Mouse (Mus musculus) limb, embryonic 12.5 days (tissue): ENCODE measurements around the gene Tubb2a. TPM values are rescaled to one million over a fixed set of nuclear protein-coding genes. Genes with fewer than 3 reads are reported as not detected.
"Not testable (repeated sequence)": the region's sequence is repeated elsewhere in the genome, so short reads cannot be mapped to it uniquely, and the experiment has no call there.

Experiments used
- ATAC-seq: fragments of 200-750 bp; cut with Nextera tagmentation; 2 replicates; pipeline ENCODE4 v1.8.0; 2017; ENCODE audit warnings: low read depth, moderate TSS enrichment; ENCODE audit not compliant: insufficient number of reproducible peaks, insufficient read depth, low FRiP score, low TSS enrichment
- H3K27ac ChIP-seq: fragments of 300-500 bp; sonication (generic); 2 replicates; pipeline ENCODE4 v1.5.1; 2016; ENCODE audit warnings: mild to moderate bottlenecking, moderate library complexity
- H3K27me3 ChIP-seq: fragments of 300-500 bp; sonication (generic); 2 replicates; pipeline ENCODE4 v1.6.1; 2016; ENCODE audit warnings: mild to moderate bottlenecking, moderate library complexity
- H3K36me3 ChIP-seq: fragments of 300-500 bp; sonication (generic); 2 replicates; pipeline ENCODE4 v1.6.1; 2016; ENCODE audit warnings: mild to moderate bottlenecking, moderate library complexity
- H3K4me1 ChIP-seq: fragments of 300-500 bp; sonication (generic); replicated peaks from 2 replicates; pipeline ENCODE4 v1.6.1; 2016
- H3K4me2 ChIP-seq: fragments of 300-500 bp; sonication (generic); 2 replicates; pipeline ENCODE4 v1.6.1; 2016; ENCODE audit warnings: mild to moderate bottlenecking, moderate library complexity
- H3K4me3 ChIP-seq: fragments of 300-500 bp; sonication (generic); replicated peaks from 2 replicates; pipeline ENCODE4 v1.5.1; 2016; ENCODE audit warnings: mild to moderate bottlenecking
- H3K9ac ChIP-seq: fragments of 300-500 bp; sonication (generic); replicated peaks from 2 replicates; pipeline ENCODE4 v1.6.1; 2016; ENCODE audit warnings: mild to moderate bottlenecking, moderate library complexity
- H3K9me3 ChIP-seq: fragments of 300-500 bp; sonication (generic); 2 replicates; pipeline ENCODE4 v1.6.1; 2016; ENCODE audit warnings: mild to moderate bottlenecking, moderate library complexity
- WGBS: fragments of 180-500 bp; shearing (Covaris S2); methylation state at CpG from one replicate; pipeline ENCODE4 v1.1.7; 2016; 5-methylcytosine and 5-hydroxymethylcytosine counted together
- polyA plus RNA-seq: library from polyadenylated mRNA; unstranded; fragments of >200 nt; fragmentation: Nextera tagmentation; extraction: Ambion mirVana; gene quantifications from 2 replicates; pipeline ENCODE4 v1.2.1, GENCODE M21; 2016

The Tubb2a gene
- polyA plus RNA-seq, 1 experiment from 2014 or later, result 79.8 TPM

GRCm38 (mm10) chr13:34074441-34074840 lies 3.4 kb downstream of the Tubb2a start:
- H3K4me1 ChIP-seq, result peaks cover 24% of the 10 kb centered on the region
- peaks cover 13% of the 10 kb centered on the region; the same call in 1 of the 2 replicates for H3K36me3 ChIP-seq
- H3K4me3 ChIP-seq, ATAC-seq, H3K9ac ChIP-seq, H3K4me2 ChIP-seq, H3K27me3 ChIP-seq, H3K9me3 ChIP-seq, H3K27ac ChIP-seq: not testable (repeated sequence)
- 91% methylated on average over 11 of the region's 17 CpGs for WGBS

GRCm38 (mm10) chr13:34072847-34073246 lies 5.0 kb downstream of the Tubb2a start:
- no peaks in the 10 kb centered on the region for H3K9me3 ChIP-seq
- no peak overlapping the region for H3K4me3 ChIP-seq
- H3K27me3 ChIP-seq, result no peaks in the 10 kb centered on the region
- peaks cover 16% of the 10 kb centered on the region; the same call in 1 of the 2 replicates for H3K36me3 ChIP-seq
- ATAC-seq, result no peak
- peaks cover 18% of the 10 kb centered on the region for H3K4me1 ChIP-seq
- H3K4me2 ChIP-seq, result no peak overlapping the region
- H3K27ac ChIP-seq, result no peak overlapping the region
- 80% methylated on average over 3 of the region's 3 CpGs for WGBS
- no peak overlapping the region for H3K9ac ChIP-seq

GRCm38 (mm10) chr13:34071836-34072235 lies 6.0 kb downstream of the Tubb2a start:
- no peak for ATAC-seq
- WGBS, result 83% methylated on average over 6 of the region's 6 CpGs
- peaks cover 21% of the 10 kb centered on the region; the same call in 1 of the 2 replicates for H3K36me3 ChIP-seq
- no peak overlapping the region for H3K4me2 ChIP-seq
- no peaks in the 10 kb centered on the region for H3K9me3 ChIP-seq
- no peak overlapping the region for H3K27ac ChIP-seq
- no peak overlapping the region for H3K9ac ChIP-seq
- no peaks in the 10 kb centered on the region for H3K27me3 ChIP-seq
- H3K4me1 ChIP-seq, result peaks cover 14% of the 10 kb centered on the region
- H3K4me3 ChIP-seq, result no peak overlapping the region

GRCm38 (mm10) chr13:34070296-34070695 lies 7.5 kb downstream of the Tubb2a start:
- no peak overlapping the region for H3K4me3 ChIP-seq
- peaks cover 19% of the 10 kb centered on the region; the same call in 1 of the 2 replicates for H3K36me3 ChIP-seq
- 45% methylated on average over 4 of the region's 4 CpGs for WGBS
- no peaks in the 10 kb centered on the region for H3K27me3 ChIP-seq
- no peak overlapping the region for H3K9ac ChIP-seq
- H3K27ac ChIP-seq, result no peak overlapping the region
- no peaks in the 10 kb centered on the region for H3K9me3 ChIP-seq
- 0 out of 2 replicates have a peak, but pooled peaks cover 8% of the 10 kb centered on the region for H3K4me1 ChIP-seq
- no peak overlapping the region for H3K4me2 ChIP-seq
- no peak for ATAC-seq

- ATAC-seq, result no peak
- H3K27ac ChIP-seq, result no peak overlapping the region
- WGBS, result 60% methylated on average over 1 of the region's 1 CpGs
These were observed 11.5 kb downstream of the Tubb2a start for GRCm38 (mm10) chr13:34066351-34066750.

GRCm38 (mm10) chr13:34062466-34062865 lies 15.3 kb downstream of the Tubb2a start:
- no peak overlapping the region for H3K4me2 ChIP-seq
- no peak for ATAC-seq
- peaks cover 42% of the 10 kb centered on the region for H3K36me3 ChIP-seq

More at GRCm38 (mm10) chr13:34066351-34066750, 11.5 kb downstream of the Tubb2a start:
- no peaks in the 10 kb centered on the region for H3K9me3 ChIP-seq
- 0 out of 2 replicates have a peak, but pooled peaks cover 8% of the 10 kb centered on the region for H3K4me1 ChIP-seq
- H3K4me3 ChIP-seq, result no peak overlapping the region
- no peak overlapping the region for H3K4me2 ChIP-seq
- H3K9ac ChIP-seq, result no peak overlapping the region
- no peaks in the 10 kb centered on the region for H3K27me3 ChIP-seq
- peaks cover 27% of the 10 kb centered on the region for H3K36me3 ChIP-seq

GRCm38 (mm10) chr13:34060061-34060460 lies 17.7 kb downstream of the Tubb2a start:
- no peak overlapping the region for H3K27ac ChIP-seq
- H3K4me3 ChIP-seq, result no peak overlapping the region
- H3K4me1 ChIP-seq, result no peaks in the 10 kb centered on the region
- H3K9me3 ChIP-seq, result 0 out of 2 replicates have a peak, but pooled peaks cover 3% of the 10 kb centered on the region
- no peaks in the 10 kb centered on the region for H3K27me3 ChIP-seq
- no peak overlapping the region for H3K9ac ChIP-seq
- WGBS, result 89% methylated on average over 9 of the region's 9 CpGs
- H3K36me3 ChIP-seq, result peaks cover 59% of the 10 kb centered on the region
- H3K4me2 ChIP-seq, result no peak overlapping the region
- ATAC-seq, result no peak

More at GRCm38 (mm10) chr13:34062466-34062865, 15.3 kb downstream of the Tubb2a start:
- Histone ChIP-seq H3K4me3 (no peak overlapping the region), H3K9me3 (no peaks in the 10 kb centered on the region), H3K9ac (no peak overlapping the region), H3K27ac (no peak overlapping the region), H3K27me3 (no peaks in the 10 kb centered on the region), H3K4me1 (no peaks in the 10 kb centered on the region)
- 86% methylated on average over 10 of the region's 10 CpGs for WGBS

GRCm38 (mm10) chr13:34057252-34057651 lies 20.6 kb downstream of the Tubb2a start:
- H3K4me3 ChIP-seq, result no peak overlapping the region
- peaks cover 69% of the 10 kb centered on the region for H3K36me3 ChIP-seq

GRCm38 (mm10) chr13:34054983-34055382 lies 22.8 kb downstream of the Tubb2a start:
- ATAC-seq, result no peak
- 0 out of 2 replicates have a peak, but pooled peaks cover 3% of the 10 kb centered on the region for H3K9me3 ChIP-seq
- no peaks in the 10 kb centered on the region for H3K4me1 ChIP-seq
- WGBS, result 89% methylated on average over 3 of the region's 3 CpGs
- peaks cover 81% of the 10 kb centered on the region for H3K36me3 ChIP-seq
- no peaks in the 10 kb centered on the region for H3K27me3 ChIP-seq
- H3K27ac ChIP-seq, result no peak overlapping the region
- H3K9ac ChIP-seq, result no peak overlapping the region
- H3K4me3 ChIP-seq, result no peak overlapping the region
- no peak overlapping the region for H3K4me2 ChIP-seq

More at GRCm38 (mm10) chr13:34057252-34057651, 20.6 kb downstream of the Tubb2a start:
- Histone ChIP-seq H3K9me3 (0 out of 2 replicates have a peak, but pooled peaks cover 3% of the 10 kb centered on the region), H3K27me3 (no peaks in the 10 kb centered on the region), H3K9ac (no peak overlapping the region), H3K27ac (no peak overlapping the region), H3K4me2 (no peak overlapping the region), H3K4me1 (no peaks in the 10 kb centered on the region)
- no peak for ATAC-seq
- 86% methylated on average over 1 of the region's 1 CpGs for WGBS

- 67% methylated on average over 4 of the region's 4 CpGs for WGBS
- Histone ChIP-seq H3K9ac (no peak overlapping the region), H3K27me3 (no peaks in the 10 kb centered on the region), H3K27ac (no peak overlapping the region), H3K4me1 (no peaks in the 10 kb centered on the region), H3K4me2 (no peak overlapping the region), H3K36me3 (peaks cover 82% of the 10 kb centered on the region), H3K9me3 (0 out of 2 replicates have a peak, but pooled peaks cover 3% of the 10 kb centered on the region), H3K4me3 (no peak overlapping the region)
- no peak for ATAC-seq
These were observed 23.4 kb downstream of the Tubb2a start for GRCm38 (mm10) chr13:34054391-34054790.

- 80% methylated on average over 13 of the region's 13 CpGs for WGBS
- H3K9ac ChIP-seq, result no peak overlapping the region
- H3K4me3 ChIP-seq, result no peak overlapping the region
- H3K36me3 ChIP-seq, result peaks cover 81% of the 10 kb centered on the region
- H3K4me1 ChIP-seq, result no peaks in the 10 kb centered on the region
- H3K27me3 ChIP-seq, result no peaks in the 10 kb centered on the region
- H3K4me2 ChIP-seq, result no peak overlapping the region
- no peak overlapping the region for H3K27ac ChIP-seq
- 0 out of 2 replicates have a peak, but pooled peaks cover 3% of the 10 kb centered on the region for H3K9me3 ChIP-seq
- ATAC-seq, result no peak
These were observed 24.0 kb downstream of the Tubb2a start for GRCm38 (mm10) chr13:34053673-34054282.
